Mouse (Mus musculus): Measurements from ENCODE around the gene Lman2. TPM values are rescaled to one million over a fixed set of nuclear protein-coding genes. Genes with fewer than 3 reads are reported as not detected.

Gene Lman2
- polyA plus RNA-seq, 1 experiment: not detected

- WGBS: 83% methylated on average over 1 of the region's 1 CpGs
- peaks cover 24% of the 10 kb centered on the region for H3K4me1 ChIP-seq (ENCODE audit: control insufficient read depth, insufficient read depth, low read length)
- no peak overlapping the region for H3K4me3 ChIP-seq (ENCODE audit: insufficient read depth, low read depth, low read length)
- TF ChIP-seq CTCF (IDR thresholded peaks at IDR 0.05; ENCODE audit: insufficient read depth, low read depth, low read length): no peak
- TF ChIP-seq POLR2A (IDR thresholded peaks at IDR 0.05; ENCODE audit: insufficient read depth, low read depth, low read length): no peak
- H3K27ac ChIP-seq (ENCODE audit: insufficient read depth, low read depth, low read length): no peak overlapping the region
Measured at GRCm38 (mm10) chr13:55400039-55400346, 37.4 kb upstream of the Lman2 start.

GRCm38 (mm10) chr13:55399300-55400038 lies 36.9 kb upstream of the Lman2 start:
- no peak for TF ChIP-seq POLR2A (IDR thresholded peaks at IDR 0.05; ENCODE audit: insufficient read depth, low read depth, low read length)
- no peak for TF ChIP-seq CTCF (IDR thresholded peaks at IDR 0.05; ENCODE audit: insufficient read depth, low read depth, low read length)
- Histone ChIP-seq H3K27ac (ENCODE audit: insufficient read depth, low read depth, low read length) (no peak overlapping the region), H3K4me1 (ENCODE audit: control insufficient read depth, insufficient read depth, low read length) (peaks cover 19% of the 10 kb centered on the region), H3K4me3 (ENCODE audit: insufficient read depth, low read depth, low read length) (no peak overlapping the region)
- 74% methylated on average over 5 of the region's 5 CpGs for WGBS

- 86% methylated on average over 1 of the region's 1 CpGs for WGBS
- Histone ChIP-seq H3K27ac (ENCODE audit: insufficient read depth, low read depth, low read length) (no peak within 1 kb of the TSS), H3K4me1 (ENCODE audit: control insufficient read depth, insufficient read depth, low read length) (peaks cover 9% of the 10 kb centered on the region), H3K4me3 (ENCODE audit: insufficient read depth, low read depth, low read length) (no peak within 1 kb of the TSS)
- TF ChIP-seq CTCF (IDR thresholded peaks at IDR 0.05; ENCODE audit: insufficient read depth, low read depth, low read length): no peak
- TF ChIP-seq POLR2A (IDR thresholded peaks at IDR 0.05; ENCODE audit: insufficient read depth, low read depth, low read length): no peak
Measured at GRCm38 (mm10) chr13:55398088-55398487, 35.5 kb upstream of the Lman2 start, which contains the start of gene Slc34a1. Gene Slc34a1 (plus strand): TSS chr13:55398187.

GRCm38 (mm10) chr13:55392933-55393332 lies 30.4 kb upstream of the Lman2 start:
- WGBS: 76% methylated on average over 4 of the region's 4 CpGs
- no peak overlapping the region for H3K4me3 ChIP-seq (ENCODE audit: insufficient read depth, low read depth, low read length)
- TF ChIP-seq POLR2A (IDR thresholded peaks at IDR 0.05; ENCODE audit: insufficient read depth, low read depth, low read length) (no peak), CTCF (IDR thresholded peaks at IDR 0.05; ENCODE audit: insufficient read depth, low read depth, low read length) (no peak)
- no peak overlapping the region for H3K27ac ChIP-seq (ENCODE audit: insufficient read depth, low read depth, low read length)
- H3K4me1 ChIP-seq (ENCODE audit: control insufficient read depth, insufficient read depth, low read length): no peaks in the 10 kb centered on the region

- no peak for TF ChIP-seq POLR2A (IDR thresholded peaks at IDR 0.05; ENCODE audit: insufficient read depth, low read depth, low read length)
- no peak for TF ChIP-seq CTCF (IDR thresholded peaks at IDR 0.05; ENCODE audit: insufficient read depth, low read depth, low read length)
- no peaks in the 10 kb centered on the region for H3K4me1 ChIP-seq (ENCODE audit: control insufficient read depth, insufficient read depth, low read length)
- no peak overlapping the region for H3K27ac ChIP-seq (ENCODE audit: insufficient read depth, low read depth, low read length)
- 61% methylated on average over 1 of the region's 1 CpGs for WGBS
- H3K4me3 ChIP-seq (ENCODE audit: insufficient read depth, low read depth, low read length): no peak overlapping the region
Measured at GRCm38 (mm10) chr13:55391626-55392029, 29.0 kb upstream of the Lman2 start.

GRCm38 (mm10) chr13:55390644-55391043 lies 28.1 kb upstream of the Lman2 start:
- H3K4me1 ChIP-seq (ENCODE audit: control insufficient read depth, insufficient read depth, low read length): no peaks in the 10 kb centered on the region
- H3K4me3 ChIP-seq (ENCODE audit: insufficient read depth, low read depth, low read length): no peak overlapping the region
- TF ChIP-seq CTCF (IDR thresholded peaks at IDR 0.05; ENCODE audit: insufficient read depth, low read depth, low read length) (no peak), POLR2A (IDR thresholded peaks at IDR 0.05; ENCODE audit: insufficient read depth, low read depth, low read length) (no peak)
- WGBS: 83% methylated on average over 3 of the region's 3 CpGs
- H3K27ac ChIP-seq (ENCODE audit: insufficient read depth, low read depth, low read length): no peak overlapping the region

- 73% methylated on average over 4 of the region's 4 CpGs for WGBS
- H3K4me3 ChIP-seq (ENCODE audit: insufficient read depth, low read depth, low read length): no peak overlapping the region
- no peak overlapping the region for H3K27ac ChIP-seq (ENCODE audit: insufficient read depth, low read depth, low read length)
- H3K4me1 ChIP-seq (ENCODE audit: control insufficient read depth, insufficient read depth, low read length): peaks cover 6% of the 10 kb centered on the region; the same call in 1 of the 2 replicates
- TF ChIP-seq POLR2A (IDR thresholded peaks at IDR 0.05; ENCODE audit: insufficient read depth, low read depth, low read length) (no peak), CTCF (IDR thresholded peaks at IDR 0.05; ENCODE audit: insufficient read depth, low read depth, low read length) (no peak)
Measured at GRCm38 (mm10) chr13:55381790-55382189, 19.2 kb upstream of the Lman2 start.

GRCm38 (mm10) chr13:55378907-55379580 lies 16.5 kb upstream of the Lman2 start:
- peaks cover 10% of the 10 kb centered on the region for H3K4me1 ChIP-seq (ENCODE audit: control insufficient read depth, insufficient read depth, low read length)
- TF ChIP-seq CTCF (IDR thresholded peaks at IDR 0.05; ENCODE audit: insufficient read depth, low read depth, low read length) (no peak), POLR2A (IDR thresholded peaks at IDR 0.05; ENCODE audit: insufficient read depth, low read depth, low read length) (no peak)
- 31% methylated on average over 32 of the region's 32 CpGs for WGBS
- no peak overlapping the region for H3K27ac ChIP-seq (ENCODE audit: insufficient read depth, low read depth, low read length)
- no peak overlapping the region for H3K4me3 ChIP-seq (ENCODE audit: insufficient read depth, low read depth, low read length)

- H3K27ac ChIP-seq (ENCODE audit: insufficient read depth, low read depth, low read length): no peak overlapping the region
- peaks cover 7% of the 10 kb centered on the region; the same call in 1 of the 2 replicates for H3K4me1 ChIP-seq (ENCODE audit: control insufficient read depth, insufficient read depth, low read length)
- TF ChIP-seq CTCF (IDR thresholded peaks at IDR 0.05; ENCODE audit: insufficient read depth, low read depth, low read length): no peak
- no peak for TF ChIP-seq POLR2A (IDR thresholded peaks at IDR 0.05; ENCODE audit: insufficient read depth, low read depth, low read length)
- 41% methylated on average over 2 of the region's 2 CpGs for WGBS
- no peak overlapping the region for H3K4me3 ChIP-seq (ENCODE audit: insufficient read depth, low read depth, low read length)
Measured at GRCm38 (mm10) chr13:55375877-55376276, 13.3 kb upstream of the Lman2 start.
